Mouse (Mus musculus) induced T-regulatory cell, adult 2 months (primary cell): ENCODE measurements around the gene Spdef.

Experiments
- DNase-seq: peaks from one replicate; pipeline ENCODE4 v3.0.0-alpha.2; 2012; ENCODE audit warnings: low read depth

Gene Spdef

DNA sequence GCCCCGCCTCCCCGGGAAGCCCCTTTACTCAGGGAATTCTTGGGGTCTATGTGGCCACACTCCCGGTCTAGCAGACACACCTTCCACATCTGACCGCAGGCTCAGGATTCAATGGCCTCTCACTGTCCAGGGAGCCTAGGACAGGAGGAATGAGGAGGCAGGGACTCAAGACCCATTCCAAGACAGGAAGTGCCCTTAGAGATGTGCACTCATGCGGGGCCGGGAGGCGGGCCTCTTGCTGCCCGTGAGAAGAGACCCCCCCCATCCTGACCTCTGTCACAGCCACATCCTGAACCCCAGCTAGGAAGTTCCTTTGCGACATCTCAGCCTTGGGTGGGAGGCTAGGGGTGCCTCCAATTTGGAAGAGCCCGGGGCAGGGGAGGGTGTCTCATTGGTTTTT lies 3.7 kb downstream of the Spdef start:
- DNase-seq: no peak

DNA sequence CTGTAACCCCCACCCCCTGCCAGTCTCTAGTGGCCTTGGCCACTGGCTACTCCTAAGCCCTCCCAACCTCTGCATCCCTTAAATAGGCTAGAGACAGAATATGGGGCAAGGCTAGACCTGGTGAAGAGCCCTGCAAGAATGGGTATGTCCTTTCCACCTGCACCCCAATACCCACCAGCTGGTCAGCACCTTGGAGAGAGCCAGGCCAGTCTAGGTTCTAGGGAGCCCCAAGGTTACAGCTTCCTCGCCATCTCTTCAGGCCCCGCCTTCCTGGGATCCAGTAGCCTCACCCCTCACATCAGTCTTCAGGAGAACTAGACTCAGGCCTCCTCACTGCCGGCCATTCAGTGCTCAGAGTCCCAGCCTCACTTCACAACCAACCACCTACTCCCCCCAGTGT lies 4.4 kb downstream of the Spdef start:
- DNase-seq: no peak

DNA sequence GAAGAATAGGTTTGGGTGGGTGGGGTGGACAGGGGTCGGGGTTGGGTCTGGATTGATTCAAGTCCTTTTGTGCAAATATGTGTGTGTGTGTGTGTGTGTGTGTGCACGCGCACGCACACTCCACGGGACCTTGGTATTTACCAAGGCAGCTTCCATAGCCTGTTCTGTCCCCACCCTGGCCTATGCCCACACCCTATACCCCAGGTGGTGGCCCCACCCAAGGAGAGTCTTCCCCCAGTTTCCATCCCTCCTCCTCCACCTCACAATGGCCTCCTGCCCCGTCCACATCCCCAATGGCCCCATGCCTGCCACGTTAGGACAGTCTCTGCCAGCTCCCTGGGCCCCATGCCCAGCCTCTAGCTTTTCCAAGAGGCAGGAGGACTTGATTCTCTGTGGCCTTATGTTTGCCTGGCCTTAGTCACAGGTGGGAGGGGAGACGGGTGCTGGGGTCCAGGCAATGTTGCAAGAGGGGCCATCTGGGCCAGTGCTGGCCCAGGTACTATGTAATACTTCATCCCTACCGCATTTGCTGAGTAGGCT lies 7.6 kb downstream of the Spdef start:
- no peak for DNase-seq

DNA sequence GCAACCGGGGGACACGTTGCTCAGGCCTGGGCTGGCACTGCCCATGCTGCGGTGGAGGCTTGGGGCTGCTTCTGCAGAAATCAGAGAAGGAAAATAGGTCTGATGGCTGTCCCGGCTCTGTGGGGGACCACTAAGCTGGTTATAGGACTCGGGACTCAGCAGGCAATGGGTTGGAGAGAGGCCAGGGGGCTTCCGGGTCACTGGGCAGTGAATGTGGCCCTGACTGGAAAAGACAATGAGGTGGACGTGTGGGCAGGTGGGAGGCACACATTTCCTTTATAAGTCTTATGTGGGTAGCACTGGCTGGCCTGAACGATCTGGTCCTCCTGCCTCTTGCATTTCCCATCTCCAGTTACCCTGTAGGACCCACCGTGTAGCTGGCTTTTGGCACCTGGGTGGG lies 8.4 kb downstream of the Spdef start:
- DNase-seq: no peak

DNA sequence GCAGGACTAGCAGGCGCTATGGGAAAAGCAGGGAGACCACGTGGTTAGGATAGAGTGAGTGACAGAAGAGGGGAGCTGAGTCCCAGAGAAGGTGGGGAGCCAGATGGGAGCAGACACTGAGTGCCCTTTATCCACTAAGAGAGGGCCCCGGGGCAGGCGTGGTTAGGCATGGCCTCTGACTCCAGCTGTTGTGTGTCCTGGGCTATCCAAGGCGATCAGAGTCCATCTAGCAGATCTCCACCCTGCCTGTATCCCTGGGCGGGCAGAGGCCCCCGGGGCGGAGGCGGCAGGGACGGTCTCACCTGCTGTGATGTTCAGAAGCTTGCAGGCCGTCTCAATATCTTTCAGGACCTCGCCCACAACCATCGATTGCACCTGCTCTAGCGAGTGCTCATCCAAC lies 9.1 kb downstream of the Spdef start:
- no peak for DNase-seq

DNA sequence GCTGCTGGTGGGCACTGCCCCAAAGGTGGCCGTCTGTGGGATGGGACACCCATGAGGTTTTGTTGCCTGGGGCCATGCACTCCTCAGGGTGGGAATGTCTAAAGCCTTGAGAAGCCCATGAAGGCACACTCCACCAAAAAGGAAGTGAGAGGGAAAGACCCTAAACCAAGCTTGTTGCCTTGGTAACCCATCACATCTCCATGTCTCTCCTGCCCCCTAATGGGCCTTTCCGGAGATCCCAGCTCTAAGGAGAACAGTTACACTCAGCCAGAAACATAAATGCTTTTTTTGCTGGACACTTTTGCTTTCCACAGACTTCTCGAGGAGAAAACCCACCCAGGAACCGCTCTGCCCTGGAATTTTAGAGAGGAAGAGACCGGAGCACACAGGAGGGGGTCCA lies 10.5 kb downstream of the Spdef start:
- DNase-seq: no peak

DNA sequence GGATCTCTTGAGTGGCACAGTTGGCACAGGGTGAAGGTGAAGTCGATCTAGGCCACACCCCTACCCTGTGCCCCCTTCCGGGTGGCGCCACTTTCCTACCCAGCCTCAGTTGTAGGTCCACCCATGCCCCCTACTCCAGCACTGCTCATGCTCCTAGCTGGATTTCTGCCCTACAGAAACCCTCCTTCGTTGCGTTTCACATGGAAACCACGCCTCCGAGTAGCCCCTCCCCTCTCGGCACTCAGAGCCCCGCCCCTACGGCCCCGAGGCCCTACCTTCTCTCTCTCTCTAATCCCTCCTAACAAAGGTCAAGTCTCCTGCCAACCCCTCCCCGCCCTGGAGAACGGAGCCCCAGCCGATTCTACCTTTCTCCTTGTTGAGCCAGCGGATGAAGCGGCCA lies 12.0 kb downstream of the Spdef start:
- DNase-seq: peak; percentile 33

DNA sequence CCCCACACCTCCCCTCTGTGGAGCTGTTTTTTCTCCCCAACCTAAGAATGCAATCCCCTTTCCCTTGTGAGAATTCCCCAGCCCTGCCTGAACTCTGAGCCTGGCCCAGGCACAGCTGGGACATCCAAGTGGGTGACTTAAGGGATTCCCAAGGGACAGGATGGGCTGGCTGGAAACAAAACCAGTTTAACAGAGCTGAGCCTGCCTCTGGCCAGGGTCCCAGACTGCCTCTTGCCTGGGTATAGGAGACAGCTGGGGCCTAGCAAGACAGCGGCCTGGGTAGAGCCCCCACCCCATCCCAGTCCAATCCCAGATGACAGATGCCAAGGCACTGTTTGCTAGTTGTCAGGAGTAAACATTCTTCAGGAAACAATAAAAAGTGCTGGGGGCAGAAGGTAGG lies 15.9 kb downstream of the Spdef start:
- DNase-seq: no peak

DNA sequence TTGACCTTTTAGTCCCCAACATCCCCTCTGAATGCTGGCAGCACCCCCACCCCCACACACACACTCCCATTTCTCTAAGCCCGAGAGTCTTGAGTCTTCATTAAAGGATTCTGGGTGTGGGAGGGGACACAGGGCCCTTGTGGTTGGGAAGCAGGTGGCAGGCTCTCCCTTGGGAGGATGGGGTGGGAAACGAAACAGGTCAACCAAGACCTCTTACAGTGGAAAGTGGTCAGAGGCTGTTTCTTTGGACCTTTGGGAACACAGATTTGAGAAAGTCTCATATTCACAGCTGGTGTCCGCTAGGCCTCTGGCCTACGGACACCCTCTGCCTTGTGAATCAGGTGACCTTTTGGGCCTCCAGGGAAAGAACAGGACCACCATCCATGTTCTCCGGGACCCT lies 19.1 kb downstream of the Spdef start:
- no peak for DNase-seq

DNA sequence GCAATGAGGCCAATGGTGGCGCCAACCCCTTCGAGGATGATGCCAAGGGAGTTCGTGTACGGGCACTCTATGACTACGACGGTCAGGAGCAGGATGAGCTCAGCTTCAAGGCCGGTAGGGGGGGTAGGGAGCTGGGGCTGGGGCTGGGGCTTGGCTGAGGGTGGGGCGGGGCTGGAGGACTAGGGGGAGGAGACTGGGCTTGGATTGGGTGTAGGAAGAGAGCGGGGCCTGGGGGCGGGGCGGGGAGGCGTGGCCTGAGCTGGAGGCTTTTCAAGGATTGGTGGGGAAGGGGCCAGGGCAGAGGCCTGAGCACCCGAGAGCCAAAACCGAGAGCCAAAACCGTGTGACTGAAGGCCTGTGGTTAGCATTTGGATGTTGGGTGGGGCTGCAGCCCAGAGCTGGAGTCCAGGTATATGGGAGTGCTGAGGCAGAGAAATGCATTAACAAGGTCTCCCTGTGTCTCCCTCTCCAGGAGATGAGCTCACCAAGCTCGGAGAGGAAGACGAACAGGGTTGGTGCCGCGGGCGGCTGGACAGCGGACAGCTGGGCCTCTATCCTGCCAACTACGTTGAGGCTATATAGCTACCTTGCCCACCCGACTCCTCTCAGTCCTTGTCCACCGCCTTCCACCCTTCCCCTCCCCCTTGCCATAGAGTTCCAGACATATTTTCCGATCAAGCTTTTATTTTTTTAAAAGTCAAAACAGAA lies 20.6 kb downstream of the Spdef start:
- peak; percentile 72 for DNase-seq

DNA sequence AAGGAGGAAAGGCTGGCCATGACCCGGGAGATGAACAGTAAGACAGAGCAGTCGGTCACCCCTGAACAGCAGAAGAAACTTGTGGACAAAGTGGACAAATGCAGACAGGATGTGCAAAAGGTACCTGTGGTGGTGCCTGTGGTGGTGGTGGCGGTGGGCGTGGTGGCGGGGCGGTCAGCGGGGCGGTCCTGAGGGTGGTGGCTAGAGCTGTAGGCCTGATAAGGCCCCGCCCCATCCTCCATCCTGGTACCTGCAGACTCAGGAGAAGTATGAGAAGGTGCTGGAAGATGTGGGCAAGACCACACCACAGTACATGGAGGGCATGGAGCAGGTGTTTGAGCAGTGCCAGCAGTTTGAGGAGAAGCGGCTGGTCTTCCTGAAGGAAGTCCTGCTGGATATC lies 23.1 kb downstream of the Spdef start:
- no peak for DNase-seq

DNA sequence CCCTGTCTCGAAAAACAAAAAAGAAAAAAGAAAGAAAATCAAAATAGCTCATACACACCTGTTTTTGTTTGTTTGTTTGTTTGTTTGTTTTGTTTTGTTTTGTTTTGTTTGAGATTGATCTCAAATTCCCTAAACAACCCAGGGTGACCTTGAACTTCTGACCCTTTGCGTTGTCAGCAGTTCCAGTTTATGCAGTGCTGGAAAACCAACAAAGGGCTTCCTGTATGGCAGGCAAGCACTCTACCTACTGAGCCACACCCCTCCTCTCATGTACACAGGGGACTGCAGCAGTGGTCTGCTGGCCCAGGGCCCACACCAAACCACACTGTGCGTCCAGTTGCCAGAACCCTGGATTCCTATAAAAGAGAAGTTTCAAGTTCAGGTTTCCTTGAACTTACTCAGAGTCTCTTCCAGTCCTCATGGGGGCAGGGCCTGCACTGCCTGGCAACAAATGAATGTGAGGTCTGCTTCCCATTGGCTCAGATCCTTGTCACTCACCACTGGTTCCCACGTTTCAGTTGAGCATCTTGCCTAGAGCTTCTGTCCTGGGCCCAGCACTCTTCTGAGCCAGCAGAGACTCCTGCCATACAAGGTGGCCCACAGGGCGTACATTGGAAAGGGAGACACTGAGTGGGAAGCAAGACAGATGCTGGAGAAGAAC lies 24.7 kb downstream of the Spdef start:
- DNase-seq: peak; percentile 35

DNA sequence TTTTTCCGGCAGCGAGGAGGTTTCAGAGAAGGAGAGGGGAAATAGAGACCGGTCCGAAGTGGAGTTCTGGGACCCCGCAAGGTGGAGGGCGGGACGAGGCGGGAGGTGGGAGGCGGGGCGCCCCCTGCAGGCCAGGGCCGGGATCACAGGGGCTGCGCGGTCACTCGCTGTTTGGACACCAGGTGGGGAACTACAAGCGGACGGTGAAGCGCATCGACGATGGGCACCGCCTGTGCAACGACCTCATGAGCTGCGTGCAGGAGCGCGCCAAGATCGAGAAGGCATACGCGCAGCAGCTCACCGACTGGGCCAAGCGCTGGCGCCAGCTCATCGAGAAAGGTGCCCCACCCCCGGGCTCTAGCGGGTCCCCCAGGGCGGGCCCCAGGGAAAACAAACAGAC lies 26.2 kb downstream of the Spdef start:
- peak; percentile 52 for DNase-seq

DNA sequence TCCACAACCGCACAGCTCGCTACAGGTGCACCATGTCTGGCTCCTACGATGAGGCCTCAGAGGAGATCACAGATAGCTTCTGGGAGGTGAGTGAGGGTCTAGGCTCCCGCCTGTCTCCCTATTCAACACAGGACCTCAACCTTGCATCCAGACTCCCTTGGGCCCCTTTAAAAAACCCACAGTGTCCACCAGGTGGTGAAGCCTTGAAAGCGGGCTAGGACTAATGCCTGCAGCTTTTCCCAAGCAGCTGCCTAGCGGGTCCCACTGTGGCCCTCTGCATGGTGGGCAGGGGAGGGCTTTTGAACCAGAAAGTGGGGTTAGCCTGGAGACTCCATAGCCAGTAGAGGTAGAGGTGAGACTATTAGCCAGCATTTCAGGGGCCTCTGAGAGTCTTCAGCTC lies 26.9 kb downstream of the Spdef start:
- no peak for DNase-seq

DNA sequence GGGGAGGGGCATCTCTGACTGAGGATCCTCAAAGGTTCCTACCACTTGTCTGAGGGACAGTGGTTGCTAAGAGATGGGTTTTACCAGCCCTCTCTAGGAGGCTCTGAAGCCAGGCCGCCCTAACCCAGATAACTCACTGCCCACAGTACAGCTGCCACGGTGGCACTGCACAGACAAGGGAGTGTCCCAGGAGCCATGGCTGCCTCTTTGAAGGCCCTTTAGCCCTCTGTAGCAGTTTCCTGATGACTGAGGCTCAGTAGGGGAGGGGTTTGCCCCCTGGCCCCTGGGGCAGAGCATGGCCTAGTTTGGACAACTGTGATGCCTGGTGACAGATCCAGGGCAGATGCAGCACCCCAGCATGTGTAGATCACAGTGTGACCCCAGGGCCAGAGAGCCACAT lies 27.9 kb downstream of the Spdef start:
- DNase-seq: no peak

DNA sequence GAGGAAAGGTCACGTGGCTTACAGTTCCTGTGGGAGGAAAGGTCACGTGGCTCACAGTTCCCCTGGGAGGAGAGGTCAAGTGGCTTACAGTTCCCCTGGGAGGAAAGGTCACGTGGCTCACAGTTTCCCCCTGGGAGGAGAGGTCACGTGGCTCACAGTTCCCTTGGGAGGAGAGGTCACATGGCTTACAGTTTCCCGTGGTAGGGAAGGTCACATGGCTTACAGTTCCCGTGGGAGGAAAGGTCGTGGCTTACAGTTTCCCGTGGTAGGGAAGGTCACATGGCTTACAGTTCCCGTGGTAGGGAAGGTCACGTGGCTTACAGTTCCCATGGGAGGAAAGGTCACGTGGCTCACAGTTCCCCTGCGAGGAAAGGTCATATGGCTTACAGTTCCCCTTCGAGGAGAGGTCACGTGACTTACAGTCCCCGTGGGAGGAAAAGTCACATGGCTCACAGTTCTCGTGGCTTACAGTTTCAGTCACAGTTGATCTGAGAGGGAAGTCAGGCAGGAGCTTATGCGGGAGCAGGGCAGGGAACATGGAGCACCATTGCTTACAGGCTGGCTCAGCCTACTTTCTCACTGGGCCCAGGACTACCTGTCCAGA lies 29.0 kb downstream of the Spdef start:
- DNase-seq: no peak

DNA sequence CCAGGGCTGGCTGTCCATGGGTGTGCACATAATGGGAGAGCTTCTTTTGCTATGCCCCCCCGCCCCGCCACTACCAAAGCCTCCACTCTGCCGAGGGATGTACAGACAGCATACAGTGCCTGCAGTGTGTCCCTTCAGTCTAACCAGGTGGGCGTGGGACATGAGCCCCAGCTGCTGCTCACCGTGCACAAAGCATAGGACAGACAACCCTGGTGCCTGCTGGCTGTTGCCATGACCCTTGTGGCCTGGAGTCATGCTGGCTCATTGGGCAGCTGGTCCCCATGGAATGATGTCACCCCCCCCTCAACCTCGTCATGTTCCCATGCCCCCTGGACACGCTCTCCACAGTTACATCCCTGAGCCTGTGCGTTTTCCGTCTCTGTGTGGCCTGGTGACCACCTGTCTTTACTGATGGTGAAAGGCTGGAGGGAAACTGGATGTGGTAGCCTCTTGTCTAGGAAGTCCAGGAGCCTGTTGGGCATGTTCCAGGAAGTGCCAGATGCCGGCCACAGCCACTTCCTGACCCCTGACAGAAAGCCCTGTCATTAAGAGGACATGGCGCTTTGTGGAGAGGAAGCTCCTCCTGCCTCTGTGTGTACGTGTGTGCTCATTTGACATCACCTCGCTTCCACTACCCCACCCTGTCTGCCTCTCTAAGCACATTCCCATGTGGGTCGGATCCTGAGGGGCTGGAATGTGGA lies 37.6 kb downstream of the Spdef start:
- DNase-seq: no peak

DNA sequence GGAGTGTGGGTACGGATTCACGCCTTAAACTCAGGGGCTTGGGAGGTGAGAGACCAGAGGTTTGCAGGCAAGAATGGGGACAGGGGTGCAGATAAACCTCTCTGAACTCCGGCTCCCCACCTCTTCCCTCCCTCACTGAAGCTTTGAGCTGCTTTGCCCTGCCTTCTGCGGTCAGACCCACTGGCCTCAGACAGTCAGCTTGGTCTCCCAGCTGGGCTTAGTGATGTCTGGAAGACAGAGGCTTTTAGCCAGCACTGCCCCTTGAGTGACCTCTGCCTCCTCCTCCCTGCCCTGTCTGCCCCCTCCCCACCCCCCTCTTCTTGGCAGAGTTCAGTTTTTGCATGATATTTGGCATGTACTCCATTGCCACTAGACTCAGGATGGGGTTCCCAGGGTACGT lies 42.4 kb downstream of the Spdef start:
- DNase-seq: no peak

DNA sequence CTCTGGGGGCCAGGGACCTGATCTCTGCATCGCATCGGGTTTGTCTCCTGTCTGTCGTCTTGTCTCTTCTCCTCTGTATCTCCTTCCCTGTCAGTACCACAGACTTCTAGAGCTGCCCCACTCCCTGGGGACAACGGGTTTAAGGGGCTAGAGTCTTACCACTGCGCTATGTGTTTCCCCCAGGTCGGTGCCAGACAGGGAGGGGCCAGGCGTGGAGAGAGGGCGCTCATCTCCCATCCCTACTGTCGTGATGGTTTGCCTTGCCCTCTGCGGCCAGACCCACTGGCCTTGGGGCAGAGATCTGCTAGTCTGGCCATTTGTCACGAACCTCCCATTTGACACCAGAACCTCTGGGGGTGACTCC lies 43.2 kb downstream of the Spdef start:
- no peak for DNase-seq

DNA sequence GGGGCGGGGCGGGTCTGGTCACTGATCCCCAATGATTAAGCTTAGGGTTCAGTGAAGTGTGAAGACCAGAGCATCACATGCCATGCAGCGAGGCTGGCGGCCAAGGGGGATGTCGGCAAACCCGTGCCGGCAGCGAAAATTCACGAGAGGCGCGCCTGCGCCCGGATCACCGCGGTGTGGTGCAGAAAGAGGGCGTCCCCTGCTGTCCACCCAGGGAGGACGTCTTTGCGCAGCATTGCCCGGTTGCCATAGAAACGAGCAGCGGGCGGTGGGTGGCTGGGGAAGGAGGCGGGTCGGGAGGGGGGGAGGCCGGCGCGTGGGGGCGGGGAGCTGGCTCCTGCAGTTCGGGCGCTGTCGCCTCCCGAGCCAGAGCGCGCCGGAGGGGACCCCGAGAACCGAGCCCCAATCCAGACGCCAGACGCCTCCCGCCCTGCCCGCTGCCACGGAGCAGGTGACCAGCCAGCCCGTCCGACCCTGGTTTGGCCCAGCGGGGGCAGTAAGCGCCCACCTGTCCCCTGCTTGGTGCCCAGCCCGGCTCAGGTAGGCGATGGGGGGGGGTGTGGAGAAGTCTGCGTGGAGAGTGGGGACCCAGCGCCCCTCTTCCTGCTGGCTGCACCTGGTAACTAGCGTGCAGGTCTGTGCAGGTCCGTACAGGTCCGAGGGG lies 43.7 kb downstream of the Spdef start:
- DNase-seq: peak; percentile 59

DNA sequence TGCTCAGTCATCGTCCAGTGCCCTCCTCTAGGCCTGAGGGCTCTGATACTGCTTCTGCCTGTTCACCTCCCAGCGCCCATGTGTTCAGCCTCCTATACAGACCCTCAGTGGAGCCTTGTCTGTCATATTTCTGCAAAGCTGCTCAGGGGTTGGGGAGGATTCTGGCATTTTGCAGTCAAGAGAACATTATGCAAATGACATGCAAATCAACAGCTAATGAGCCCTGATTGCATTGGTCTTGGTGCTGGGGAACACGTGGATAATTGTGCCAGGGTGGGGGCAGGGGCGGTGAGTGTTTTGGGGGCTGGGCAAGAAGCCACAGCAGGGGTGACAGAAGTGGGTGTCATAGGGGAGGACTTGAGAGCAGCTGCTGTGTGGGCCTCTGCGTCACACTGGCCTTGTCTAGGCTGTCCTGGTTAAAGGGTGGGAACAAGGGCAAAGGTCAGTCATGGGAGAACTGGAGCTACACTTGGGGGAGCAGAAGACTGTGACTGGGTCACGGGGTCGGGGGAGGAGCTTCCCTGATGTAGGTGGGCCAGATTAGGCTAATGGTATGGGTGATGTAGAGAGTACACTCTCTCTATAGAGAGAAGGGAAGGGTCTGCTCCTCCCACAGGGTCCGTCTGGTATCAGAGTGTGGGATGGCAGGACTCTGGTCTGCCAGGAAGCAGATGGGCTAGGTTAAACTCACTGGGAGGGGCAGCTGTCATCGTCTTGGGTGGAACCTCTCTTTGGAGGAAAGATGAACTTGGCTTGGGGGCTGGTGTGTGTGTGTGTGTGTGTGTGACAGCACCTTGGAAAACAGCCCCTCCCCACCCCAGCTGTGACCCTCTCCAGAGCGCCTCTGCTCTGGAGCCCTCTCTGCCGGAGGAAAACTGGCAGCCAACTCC lies 49.6 kb downstream of the Spdef start:
- DNase-seq: no peak
